Mouse (Mus musculus): ENCODE results near the gene Uckl1. TPM values are rescaled to one million over a fixed set of nuclear protein-coding genes. Genes with fewer than 3 reads are reported as not detected.
A peak's percentile ranks its signal among the peaks of the same experiment; 100 is the strongest.

The Uckl1 gene
- total RNA-seq, 2 experiments from 2014 or later = 23.9 to 26.5 TPM

- peak; percentile 99 for DNase-seq
These were observed 64.4 kb downstream of the Uckl1 start, which contains the start of gene Dnajc5 for GRCm38 (mm10) chr2:181520118-181520935. Dnajc5 (plus strand) TSS chr2:181520485.

- DNase-seq = no peak
These were observed 65.5 kb downstream of the Uckl1 start for GRCm38 (mm10) chr2:181519201-181519600.

Small RNA genes within 50 kb of the gene (microRNA-seq; reads per million reads assigned to microRNA genes)
- 0 reads per million in 2 experiments for gene Mir7006 (ENCODE audit: borderline replicate concordance in 2 of 2)

Other genes starting within 250 kb of the Uckl1 start
- 10 to 100 TPM; 12.8 to 13.1 TPM for gene Zgpat, start 220.0 kb downstream of the Uckl1 start, total RNA-seq (2021)
- gene Arfrp1, start 219.5 kb downstream of the Uckl1 start, total RNA-seq (2021) = 10 to 100 TPM; 25.0 to 29.3 TPM
- 1 to 10 TPM; 4.2 to 5.5 TPM for gene Lime1, start 204.8 kb downstream of the Uckl1 start, total RNA-seq (2021)
- gene Zbtb46, start 125.5 kb downstream of the Uckl1 start, total RNA-seq (2021) = 1 to 10 TPM; 3.5 TPM
- gene Abhd16b, start 91.7 kb downstream of the Uckl1 start, total RNA-seq (2021) = not detected
- gene Tpd52l2, start 87.8 kb downstream of the Uckl1 start, total RNA-seq (2021) = 10 to 100 TPM; 46.1 to 48.2 TPM
- 10 to 100 TPM; 43.8 to 46.3 TPM for gene Dnajc5, start 64.4 kb downstream of the Uckl1 start, total RNA-seq (2021)
- gene Prpf6, start 7.0 kb upstream of the Uckl1 start, total RNA-seq (2021) = 10 to 100 TPM; 23.2 to 28.2 TPM
- gene Zfp512b, start 7.9 kb upstream of the Uckl1 start, total RNA-seq (2021) = 10 to 100 TPM; 17.2 to 17.4 TPM
- 1 to 10 TPM in 1 of 2 experiments, under 1 TPM in 1; 0.97 to 1.1 TPM for gene Samd10, start 14.3 kb upstream of the Uckl1 start, total RNA-seq (2021)
- not detected for gene Gm29797, start 72.1 kb upstream of the Uckl1 start, total RNA-seq (2021)
- gene Sox18, start 86.7 kb upstream of the Uckl1 start, total RNA-seq (2021) = 10 to 100 TPM; 10.5 to 12.7 TPM
- 1 to 10 TPM; 6.0 to 7.2 TPM for gene Tcea2, start 95.4 kb upstream of the Uckl1 start, total RNA-seq (2021)
- gene Rgs19, start 109.1 kb upstream of the Uckl1 start, total RNA-seq (2021) = 1 to 10 TPM; 2.6 to 6.1 TPM
- gene Lkaaear1, start 113.5 kb upstream of the Uckl1 start, total RNA-seq (2021) = not detected
- not detected for gene Oprl1, start 130.1 kb upstream of the Uckl1 start, total RNA-seq (2021)
- not detected for gene Myt1, start 178.4 kb upstream of the Uckl1 start, total RNA-seq (2021)